Mouse (Mus musculus) ES-E14 (cell line): ENCODE data around the gene Tmem178.

Experiments
- CHD2 ChIP-seq: IDR thresholded peaks from 2 replicates; pipeline ENCODE4 v1.6.1; 2014; ENCODE audit warnings: mild to moderate bottlenecking, low read depth, low read length, inconsistent platforms
- HCFC1 ChIP-seq: IDR thresholded peaks from 2 replicates; pipeline ENCODE4 v1.6.1; 2012; ENCODE audit warnings: low read length, inconsistent platforms, borderline replicate concordance; ENCODE audit not compliant: insufficient read depth
- MAFK ChIP-seq: IDR thresholded peaks from 2 replicates; pipeline ENCODE4 v1.6.1; 2014; ENCODE audit warnings: mild to moderate bottlenecking, low read depth, low read length, inconsistent platforms; ENCODE audit not compliant: insufficient read depth
- ZC3H11A ChIP-seq: IDR thresholded peaks from 2 replicates; pipeline ENCODE4 v1.6.1; 2012; ENCODE audit warnings: low read depth, mild to moderate bottlenecking, inconsistent platforms, low read length, borderline replicate concordance
- ZNF384 ChIP-seq: IDR thresholded peaks from 2 replicates; pipeline ENCODE4 v1.6.1; 2012; ENCODE audit warnings: low read depth, low read length, inconsistent platforms

DNA sequence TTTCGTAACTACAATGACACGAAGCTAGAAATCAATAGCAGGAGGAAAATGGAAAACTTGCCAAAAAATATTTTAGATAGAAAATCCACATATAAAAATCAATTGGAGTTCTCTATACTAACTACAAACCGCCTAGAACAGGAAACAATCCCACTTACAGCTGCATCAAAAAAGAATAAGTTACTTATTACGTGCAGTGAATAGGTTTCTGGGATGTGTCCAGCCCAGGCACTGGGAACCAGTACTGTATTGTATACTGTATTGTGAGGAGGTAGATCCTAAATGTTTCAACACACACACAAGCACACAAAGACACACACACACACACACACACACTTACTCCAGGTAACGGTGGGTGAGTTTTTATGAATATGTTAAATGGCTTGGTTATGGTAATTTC is 32.8 kb downstream of the Tmem178 start:
- TF ChIP-seq HCFC1 = no peak
- no peak for TF ChIP-seq ZNF384
- no peak for TF ChIP-seq MAFK
- no peak for TF ChIP-seq CHD2
- TF ChIP-seq ZC3H11A = no peak
